Mouse (Mus musculus): Measurements from ENCODE around the gene Sox15. TPM values are rescaled to one million over a fixed set of nuclear protein-coding genes. Genes with fewer than 3 reads are reported as not detected.

The Sox15 gene
- polyA plus RNA-seq, 1 experiment from 2014 or later = not detected

DNA sequence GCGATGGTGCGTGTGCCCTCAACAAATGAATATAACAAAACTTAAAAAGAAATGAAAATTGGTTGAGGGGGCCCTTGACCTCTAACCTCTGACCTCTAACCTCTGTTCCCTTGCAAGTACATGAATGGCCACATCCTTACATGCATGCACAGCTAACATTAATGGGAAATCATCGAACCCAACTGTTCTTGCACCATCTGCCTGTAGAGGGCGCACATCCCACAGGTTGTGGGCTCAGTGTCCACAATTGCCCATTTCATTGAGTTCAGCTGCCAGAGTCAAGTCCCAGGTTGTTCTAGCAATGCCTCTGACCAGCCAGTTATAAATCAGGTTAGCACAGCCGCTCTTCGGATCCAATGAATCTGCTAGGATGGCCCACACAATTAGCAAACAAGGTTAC is 26.8 kb upstream of the Sox15 start:
- Histone ChIP-seq H3K27ac (ENCODE audit: low read depth, low read length) (no peak overlapping the region), H3K36me3 (ENCODE audit: control insufficient read depth, insufficient read depth, low read length) (no peaks in the 10 kb centered on the region), H3K9me3 (replicated peaks; ENCODE audit: control insufficient read depth, low read length) (no peaks in the 10 kb centered on the region), H3K4me2 (no peak overlapping the region), H3K9ac (ENCODE audit: low read depth, low read length) (no peak overlapping the region), H3K4me1 (ENCODE audit: control insufficient read depth, insufficient read depth, low read length) (no peaks in the 10 kb centered on the region), H3K27me3 (ENCODE audit: control insufficient read depth, insufficient read depth, low read length) (no peaks in the 10 kb centered on the region), H3K4me3 (ENCODE audit: low read depth, low read length) (no peak overlapping the region)
- ATAC-seq (replicated peaks; ENCODE audit: insufficient number of reproducible peaks, low FRiP score, low TSS enrichment) = no peak
- WGBS (ENCODE audit: insufficient replicate concordance) = 35% methylated on average over 6 of the region's 6 CpGs

DNA sequence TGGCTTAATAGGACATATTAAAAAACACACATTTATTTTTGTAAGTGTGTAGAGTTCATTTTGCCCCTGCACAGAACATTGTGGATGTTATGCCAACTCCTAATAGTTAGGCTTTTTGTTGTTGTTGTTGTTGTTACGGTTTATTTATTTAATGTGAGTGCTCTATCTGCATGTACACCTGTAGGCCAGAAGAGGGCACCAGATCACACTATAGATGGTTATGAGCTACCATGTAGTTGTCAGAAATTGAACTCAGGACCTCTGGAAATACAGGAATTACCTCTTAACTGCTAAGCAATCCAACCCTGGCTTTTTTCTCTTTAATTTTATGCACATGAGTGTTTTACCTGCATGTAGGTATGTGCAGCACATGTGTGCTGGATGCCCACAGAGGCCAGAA is 25.3 kb upstream of the Sox15 start:
- Histone ChIP-seq H3K4me2 (no peak overlapping the region), H3K4me1 (ENCODE audit: control insufficient read depth, insufficient read depth, low read length) (peaks cover 11% of the 10 kb centered on the region), H3K4me3 (ENCODE audit: low read depth, low read length) (no peak overlapping the region), H3K9me3 (replicated peaks; ENCODE audit: control insufficient read depth, low read length) (no peaks in the 10 kb centered on the region), H3K9ac (ENCODE audit: low read depth, low read length) (no peak overlapping the region), H3K27me3 (ENCODE audit: control insufficient read depth, insufficient read depth, low read length) (no peaks in the 10 kb centered on the region), H3K27ac (ENCODE audit: low read depth, low read length) (no peak overlapping the region), H3K36me3 (ENCODE audit: control insufficient read depth, insufficient read depth, low read length) (no peaks in the 10 kb centered on the region)
- no peak for ATAC-seq (replicated peaks; ENCODE audit: insufficient number of reproducible peaks, low FRiP score, low TSS enrichment)
- 69% methylated on average over 1 of the region's 1 CpGs for WGBS (ENCODE audit: insufficient replicate concordance)

DNA sequence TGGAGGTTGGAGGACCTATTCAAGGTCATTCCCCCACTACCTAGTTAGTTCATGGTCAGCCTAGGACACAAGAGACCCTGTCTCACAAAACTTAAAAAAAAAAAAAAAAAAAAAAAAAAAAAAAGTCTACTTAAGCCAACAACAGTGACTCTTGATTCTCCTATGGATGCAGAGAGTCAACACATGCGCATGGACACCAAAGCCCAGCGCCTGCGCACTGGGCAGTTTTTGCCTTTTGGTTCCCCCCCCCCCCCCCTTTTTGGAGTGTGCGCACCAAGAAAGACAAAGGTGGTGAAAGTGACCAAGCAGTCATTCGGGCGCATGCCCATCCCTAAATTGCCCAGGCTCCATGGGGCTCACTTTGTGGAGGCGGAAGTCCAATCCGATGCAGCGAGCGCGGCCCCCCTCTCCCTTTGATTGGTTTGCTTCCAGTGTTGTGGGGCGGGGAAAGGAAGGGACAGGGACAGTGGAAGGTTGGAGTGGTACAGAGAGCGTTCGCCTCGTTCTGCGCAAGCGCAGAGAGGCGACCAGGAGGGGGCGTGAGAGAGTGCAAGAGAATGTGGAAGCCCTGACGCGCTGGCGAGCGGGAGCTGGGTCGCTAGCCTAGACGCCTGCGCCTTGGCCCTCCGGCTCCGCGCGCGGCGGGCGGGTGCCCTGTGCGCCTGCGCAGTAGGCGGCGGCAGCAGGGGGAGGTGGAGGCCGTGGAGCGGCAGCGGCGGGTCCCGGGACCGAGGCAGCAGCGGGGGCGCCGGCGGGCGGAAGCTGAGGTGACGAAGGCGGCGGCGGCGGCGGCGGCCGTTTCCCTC is 22.6 kb upstream of the Sox15 start, which contains the start of gene Fxr2:
Gene Fxr2 (plus strand): TSS at position 707 of the 806 bp plus-strand sequence.
- Histone ChIP-seq H3K36me3 (ENCODE audit: control insufficient read depth, insufficient read depth, low read length) (peaks cover 3% of the 10 kb centered on the region; the same call in 1 of the 2 replicates), H3K27ac (ENCODE audit: low read depth, low read length) (peak within 1 kb of the TSS; percentile 98), H3K9me3 (replicated peaks; ENCODE audit: control insufficient read depth, low read length) (no peaks in the 10 kb centered on the region), H3K9ac (ENCODE audit: low read depth, low read length) (peak within 1 kb of the TSS; percentile 96), H3K4me1 (ENCODE audit: control insufficient read depth, insufficient read depth, low read length) (peaks cover 20% of the 10 kb centered on the region), H3K4me3 (ENCODE audit: low read depth, low read length) (peak within 1 kb of the TSS; percentile 97), H3K27me3 (ENCODE audit: control insufficient read depth, insufficient read depth, low read length) (no peaks in the 10 kb centered on the region), H3K4me2 (peak within 1 kb of the TSS; percentile 89)
- WGBS (ENCODE audit: insufficient replicate concordance) = under 1% methylated on average over 43 of the region's 56 CpGs
- ATAC-seq (replicated peaks; ENCODE audit: insufficient number of reproducible peaks, low FRiP score, low TSS enrichment) = peak; percentile 97

DNA sequence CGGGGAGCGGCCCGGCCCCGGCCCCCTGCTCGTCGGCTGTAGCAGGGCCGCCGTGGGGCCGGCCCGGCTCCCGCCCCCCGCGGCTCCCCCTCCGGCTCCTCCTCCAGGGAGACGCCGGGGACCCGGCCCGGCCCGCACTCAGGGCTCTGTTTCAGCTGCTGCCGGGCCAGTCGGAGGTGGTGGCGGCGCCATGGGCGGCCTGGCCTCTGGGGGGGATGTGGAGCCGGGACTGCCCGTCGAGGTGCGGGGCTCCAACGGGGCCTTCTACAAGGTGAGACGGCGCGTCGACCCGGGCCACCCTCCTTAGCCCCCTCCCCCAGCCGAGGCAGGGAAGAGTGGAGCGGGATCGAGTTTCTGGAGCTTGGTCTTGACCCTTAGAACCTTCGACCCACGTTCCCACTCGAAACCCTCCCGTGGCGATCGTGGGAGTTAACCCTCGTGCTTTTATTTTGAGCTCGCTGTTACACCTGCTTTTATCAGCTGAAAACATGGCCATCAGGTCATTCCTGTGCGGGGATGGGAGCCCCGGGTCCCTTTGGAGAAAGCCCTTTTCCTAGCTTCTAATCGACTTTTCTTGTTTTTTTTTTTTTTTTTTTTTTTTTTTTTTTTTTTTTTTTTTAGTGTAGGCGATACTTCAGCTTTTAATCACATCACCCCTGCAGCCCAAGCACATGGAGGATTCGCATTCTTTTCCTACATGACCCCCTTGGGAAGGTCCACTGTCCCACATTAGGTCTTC is 21.8 kb upstream of the Sox15 start:
- Histone ChIP-seq H3K4me3 (ENCODE audit: low read depth, low read length) (peak overlapping the region; percentile 97), H3K4me1 (ENCODE audit: control insufficient read depth, insufficient read depth, low read length) (peaks cover 20% of the 10 kb centered on the region), H3K4me2 (peak overlapping the region; percentile 89), H3K27me3 (ENCODE audit: control insufficient read depth, insufficient read depth, low read length) (no peaks in the 10 kb centered on the region), H3K9ac (ENCODE audit: low read depth, low read length) (peak overlapping the region; percentile 96), H3K9me3 (replicated peaks; ENCODE audit: control insufficient read depth, low read length) (no peaks in the 10 kb centered on the region), H3K27ac (ENCODE audit: low read depth, low read length) (peak overlapping the region; percentile 98), H3K36me3 (ENCODE audit: control insufficient read depth, insufficient read depth, low read length) (peaks cover 4% of the 10 kb centered on the region; the same call in 1 of the 2 replicates)
- WGBS (ENCODE audit: insufficient replicate concordance) = under 1% methylated on average over 42 of the region's 50 CpGs
- ATAC-seq (replicated peaks; ENCODE audit: insufficient number of reproducible peaks, low FRiP score, low TSS enrichment) = peak; percentile 62

DNA sequence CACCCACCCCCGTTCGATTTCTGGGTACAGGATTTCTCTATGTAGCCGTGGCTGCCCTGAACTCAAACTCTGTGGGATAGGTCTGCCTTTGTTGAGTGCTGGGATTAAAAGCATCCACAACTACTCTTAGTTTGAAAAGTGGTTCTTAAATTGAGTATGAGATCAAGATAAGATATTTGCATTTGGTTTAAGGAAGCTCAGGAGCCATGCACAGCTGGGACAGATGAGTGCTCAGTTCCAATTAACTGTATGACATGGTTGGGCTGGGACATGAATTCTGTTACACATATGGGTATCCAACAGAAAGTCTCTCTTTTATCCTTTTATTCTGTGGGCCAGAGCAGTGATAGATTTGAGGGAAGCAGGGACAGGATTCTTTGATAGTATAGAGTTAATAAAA is 19.6 kb upstream of the Sox15 start:
- no peak overlapping the region for H3K4me3 ChIP-seq (ENCODE audit: low read depth, low read length)
- no peak for ATAC-seq (replicated peaks; ENCODE audit: insufficient number of reproducible peaks, low FRiP score, low TSS enrichment)
- 86% methylated on average over 3 of the region's 3 CpGs for WGBS (ENCODE audit: insufficient replicate concordance)
- no peak overlapping the region for H3K9ac ChIP-seq (ENCODE audit: low read depth, low read length)
- H3K9me3 ChIP-seq (replicated peaks; ENCODE audit: control insufficient read depth, low read length) = no peaks in the 10 kb centered on the region
- peaks cover 20% of the 10 kb centered on the region for H3K4me1 ChIP-seq (ENCODE audit: control insufficient read depth, insufficient read depth, low read length)
- no peaks in the 10 kb centered on the region for H3K27me3 ChIP-seq (ENCODE audit: control insufficient read depth, insufficient read depth, low read length)
- no peak overlapping the region for H3K27ac ChIP-seq (ENCODE audit: low read depth, low read length)
- H3K36me3 ChIP-seq (ENCODE audit: control insufficient read depth, insufficient read depth, low read length) = peaks cover 15% of the 10 kb centered on the region
- no peak overlapping the region; the same call in 1 of the 2 replicates for H3K4me2 ChIP-seq

DNA sequence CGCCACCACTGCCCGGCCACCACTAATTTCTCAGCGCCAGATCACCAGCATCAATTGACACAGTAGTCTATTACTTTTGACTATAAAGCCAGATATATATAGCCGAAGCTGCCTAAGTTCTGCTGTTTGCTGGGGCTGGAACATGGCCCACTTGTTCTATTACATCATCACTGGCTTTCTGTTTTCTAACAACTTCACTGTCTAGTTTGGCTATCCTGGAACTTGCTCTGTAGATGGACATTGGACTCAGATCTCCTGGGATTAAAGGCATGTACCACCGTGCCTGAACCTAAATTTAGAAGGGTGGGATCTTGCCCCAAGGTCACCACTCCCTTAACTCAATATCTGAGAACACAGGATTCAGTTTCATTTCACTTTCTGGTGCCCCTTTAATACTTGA is 9.3 kb upstream of the Sox15 start:
- 82% methylated on average over 5 of the region's 5 CpGs for WGBS (ENCODE audit: insufficient replicate concordance)
- ATAC-seq (replicated peaks; ENCODE audit: insufficient number of reproducible peaks, low FRiP score, low TSS enrichment) = no peak
- H3K9me3 ChIP-seq (replicated peaks; ENCODE audit: control insufficient read depth, low read length) = no peaks in the 10 kb centered on the region
- H3K4me3 ChIP-seq (ENCODE audit: low read depth, low read length) = no peak overlapping the region
- no peak overlapping the region for H3K4me2 ChIP-seq
- H3K27me3 ChIP-seq (ENCODE audit: control insufficient read depth, insufficient read depth, low read length) = no peaks in the 10 kb centered on the region
- H3K36me3 ChIP-seq (ENCODE audit: control insufficient read depth, insufficient read depth, low read length) = peaks cover 64% of the 10 kb centered on the region
- H3K27ac ChIP-seq (ENCODE audit: low read depth, low read length) = no peak overlapping the region
- no peak overlapping the region for H3K9ac ChIP-seq (ENCODE audit: low read depth, low read length)
- no peaks in the 10 kb centered on the region for H3K4me1 ChIP-seq (ENCODE audit: control insufficient read depth, insufficient read depth, low read length)

DNA sequence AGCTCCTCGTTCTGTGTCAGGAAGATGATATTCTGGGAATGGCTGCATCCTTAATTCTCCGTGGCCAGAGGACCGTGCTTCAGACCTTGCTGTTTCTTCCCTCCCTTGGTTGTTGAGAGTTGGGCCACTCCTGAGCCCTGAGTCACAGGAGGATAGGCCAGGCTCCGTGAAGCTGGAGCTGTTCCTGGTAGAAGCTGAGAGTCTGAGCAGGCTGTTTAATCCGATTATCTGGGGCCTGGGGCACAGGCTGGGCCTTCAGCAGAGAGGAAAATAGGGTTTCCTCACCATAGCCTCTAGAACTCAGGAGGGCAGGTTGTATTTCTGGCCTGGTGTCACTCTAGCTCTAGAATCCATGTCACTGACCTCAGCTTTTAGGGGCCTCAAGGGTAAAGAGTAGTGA is 1.7 kb upstream of the Sox15 start:
- WGBS (ENCODE audit: insufficient replicate concordance) = 66% methylated on average over 5 of the region's 5 CpGs
- Histone ChIP-seq H3K9me3 (replicated peaks; ENCODE audit: control insufficient read depth, low read length) (no peaks in the 10 kb centered on the region), H3K9ac (ENCODE audit: low read depth, low read length) (no peak overlapping the region), H3K4me1 (ENCODE audit: control insufficient read depth, insufficient read depth, low read length) (peaks cover 21% of the 10 kb centered on the region), H3K36me3 (ENCODE audit: control insufficient read depth, insufficient read depth, low read length) (peaks cover 65% of the 10 kb centered on the region), H3K27ac (ENCODE audit: low read depth, low read length) (no peak overlapping the region), H3K27me3 (ENCODE audit: control insufficient read depth, insufficient read depth, low read length) (no peaks in the 10 kb centered on the region), H3K4me2 (no peak overlapping the region), H3K4me3 (ENCODE audit: low read depth, low read length) (no peak overlapping the region)
- no peak for ATAC-seq (replicated peaks; ENCODE audit: insufficient number of reproducible peaks, low FRiP score, low TSS enrichment)

DNA sequence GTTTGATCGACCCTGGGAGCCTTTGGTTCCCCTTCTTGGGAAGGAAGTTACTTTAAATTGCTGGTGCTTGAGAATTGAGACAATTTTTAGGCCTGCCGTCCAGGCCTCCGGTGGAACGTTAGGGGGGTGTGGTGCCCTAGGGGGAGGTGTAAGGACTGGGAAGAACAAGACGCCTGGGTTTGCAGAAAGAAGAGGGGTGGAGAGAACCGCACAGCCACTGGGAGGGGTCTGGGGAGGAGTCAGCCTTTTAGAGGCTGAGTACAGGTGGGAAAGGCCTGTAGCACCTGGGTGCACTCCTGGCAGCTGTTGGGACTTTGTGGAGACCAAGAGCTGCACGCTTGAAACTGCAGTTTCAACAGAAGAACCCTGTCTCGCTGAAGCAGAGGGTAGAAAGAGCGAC is 354 bp upstream of the Sox15 start:
- 41% methylated on average over 9 of the region's 9 CpGs for WGBS (ENCODE audit: insufficient replicate concordance)
- H3K27ac ChIP-seq (ENCODE audit: low read depth, low read length) = peak overlapping the region; percentile 41; the same call in 1 of the 2 replicates
- no peak overlapping the region for H3K9ac ChIP-seq (ENCODE audit: low read depth, low read length)
- no peak for ATAC-seq (replicated peaks; ENCODE audit: insufficient number of reproducible peaks, low FRiP score, low TSS enrichment)
- H3K4me1 ChIP-seq (ENCODE audit: control insufficient read depth, insufficient read depth, low read length) = peaks cover 21% of the 10 kb centered on the region
- no peaks in the 10 kb centered on the region for H3K9me3 ChIP-seq (replicated peaks; ENCODE audit: control insufficient read depth, low read length)
- H3K4me2 ChIP-seq = peak overlapping the region; percentile 34; the same call in 1 of the 2 replicates
- peaks cover 55% of the 10 kb centered on the region for H3K36me3 ChIP-seq (ENCODE audit: control insufficient read depth, insufficient read depth, low read length)
- no peaks in the 10 kb centered on the region for H3K27me3 ChIP-seq (ENCODE audit: control insufficient read depth, insufficient read depth, low read length)
- no peak overlapping the region for H3K4me3 ChIP-seq (ENCODE audit: low read depth, low read length)

All from heart, embryonic 11.5 days (tissue).